Mouse (Mus musculus) C2C12 (cell line): ENCODE measurements at regions not wholly inside any gene's neighbourhood (a gene's known extent, or its start where the extent isn't known, plus 50 kb on each side); places are given as distances from the start of the nearest gene placed in this dataset.

Source experiments
- H3K27me3 ChIP-seq: one replicate; pipeline ENCODE4 v1.6.1; 2011; ENCODE audit not compliant: control insufficient read depth, insufficient read depth, insufficient read length
- H3K36me3 ChIP-seq: one replicate; pipeline ENCODE4 v1.6.1; 2011; ENCODE audit not compliant: control insufficient read depth, insufficient read depth
- H3K4me3 ChIP-seq: one replicate; pipeline ENCODE4 v1.5.1; 2011; ENCODE audit warnings: mild to moderate bottlenecking, control low read depth; ENCODE audit not compliant: poor library complexity, insufficient read depth, severe bottlenecking
- H3K79me2 ChIP-seq: one replicate; pipeline ENCODE4 v1.6.1; 2011; ENCODE audit not compliant: control insufficient read depth, insufficient read depth
- H3K79me3 ChIP-seq: one replicate; pipeline ENCODE4 v1.6.1; 2011; ENCODE audit warnings: low read depth, control low read depth
- H3ac ChIP-seq: one replicate; pipeline ENCODE3; 2011; ENCODE audit warnings: low read depth; ENCODE audit not compliant: control insufficient read depth, insufficient read length
- CEBPB ChIP-seq: IDR thresholded peaks from one replicate; pipeline ENCODE4 v1.6.1; 2011; ENCODE audit warnings: low read depth, mild to moderate bottlenecking, control low read depth, moderate library complexity
- CTCF ChIP-seq: IDR thresholded peaks from one replicate; pipeline ENCODE4 v1.5.1; 2011; ENCODE audit not compliant: control insufficient read depth, insufficient read depth, insufficient read length
- FOSL1 ChIP-seq: IDR thresholded peaks from one replicate; pipeline ENCODE4 v1.8.0; 2011; ENCODE audit warnings: mild to moderate bottlenecking, low read length; ENCODE audit not compliant: poor library complexity, insufficient read depth, severe bottlenecking
- MAX ChIP-seq: IDR thresholded peaks from one replicate; pipeline ENCODE4 v1.6.1; 2011; ENCODE audit warnings: mild to moderate bottlenecking, control low read depth
- MYOD1 ChIP-seq: IDR thresholded peaks from one replicate; pipeline ENCODE4 v1.6.1; 2011; ENCODE audit warnings: low read depth; ENCODE audit not compliant: control insufficient read depth, insufficient read length
- MYOG ChIP-seq: IDR thresholded peaks from one replicate; pipeline ENCODE4 v1.6.1; 2011; ENCODE audit not compliant: control insufficient read depth, insufficient read length; ENCODE audit errors: extremely low read depth
- USF1 ChIP-seq: IDR thresholded peaks from one replicate; pipeline ENCODE4 v1.6.1; 2011; ENCODE audit warnings: low read depth, mild to moderate bottlenecking, control low read depth, moderate library complexity

- no peak for TF ChIP-seq MYOG
- TF ChIP-seq FOSL1 = no peak
- no peak for TF ChIP-seq CEBPB
- no peak for TF ChIP-seq MAX
- no peak for TF ChIP-seq CTCF
- no peak for TF ChIP-seq MYOD1
- no peak for TF ChIP-seq USF1
- H3K36me3 ChIP-seq = no peaks in the 10 kb centered on the region
These were observed 84.4 kb upstream of the Ankrd1 start for GRCm38 (mm10) chr19:36204269-36204668.

GRCm38 (mm10) chr19:36204965-36205718 lies 85.2 kb upstream of the Ankrd1 start:
- no peak overlapping the region for H3K4me3 ChIP-seq
- no peaks in the 10 kb centered on the region for H3K36me3 ChIP-seq
- no peaks in the 10 kb centered on the region for H3K79me2 ChIP-seq
- H3ac ChIP-seq = no peak overlapping the region
- no peaks in the 10 kb centered on the region for H3K27me3 ChIP-seq
- no peaks in the 10 kb centered on the region for H3K79me3 ChIP-seq
- no peak for TF ChIP-seq MYOD1
- no peak for TF ChIP-seq USF1
- no peak for TF ChIP-seq FOSL1
- no peak for TF ChIP-seq CEBPB
- TF ChIP-seq MYOG = no peak
- no peak for TF ChIP-seq CTCF
- no peak for TF ChIP-seq MAX

More at GRCm38 (mm10) chr19:36204269-36204668, 84.4 kb upstream of the Ankrd1 start:
- Histone ChIP-seq H3K4me3 (no peak overlapping the region), H3K27me3 (no peaks in the 10 kb centered on the region), H3ac (no peak overlapping the region), H3K79me3 (no peaks in the 10 kb centered on the region), H3K79me2 (no peaks in the 10 kb centered on the region)

- no peaks in the 10 kb centered on the region for H3K36me3 ChIP-seq
- no peak overlapping the region for H3K4me3 ChIP-seq
- no peaks in the 10 kb centered on the region for H3K79me3 ChIP-seq
- H3K79me2 ChIP-seq = no peaks in the 10 kb centered on the region
- H3K27me3 ChIP-seq = no peaks in the 10 kb centered on the region
- TF ChIP-seq MAX (peak; percentile 65), CTCF (no peak), MYOD1 (no peak), USF1 (peak; percentile 31), FOSL1 (no peak), CEBPB (no peak), MYOG (no peak)
- no peak overlapping the region for H3ac ChIP-seq
These were observed 87.9 kb upstream of the Ankrd1 start for GRCm38 (mm10) chr19:36207735-36208288.

GRCm38 (mm10) chr19:36208419-36208818 lies 88.5 kb upstream of the Ankrd1 start:
- TF ChIP-seq CEBPB (no peak), MAX (no peak)
- no peaks in the 10 kb centered on the region for H3K27me3 ChIP-seq
- no peaks in the 10 kb centered on the region for H3K36me3 ChIP-seq
- H3K79me2 ChIP-seq = no peaks in the 10 kb centered on the region
- H3K79me3 ChIP-seq = no peaks in the 10 kb centered on the region
- no peak overlapping the region for H3ac ChIP-seq
- H3K4me3 ChIP-seq = no peak overlapping the region

GRCm38 (mm10) chr19:36213461-36213860 lies 93.6 kb upstream of the Ankrd1 start:
- TF ChIP-seq MYOD1 = no peak
- no peak for TF ChIP-seq MYOG
- no peak for TF ChIP-seq USF1
- no peak for TF ChIP-seq FOSL1
- TF ChIP-seq CEBPB = no peak
- Histone ChIP-seq H3K79me2 (no peaks in the 10 kb centered on the region), H3K4me3 (no peak overlapping the region), H3K79me3 (no peaks in the 10 kb centered on the region), H3K27me3 (no peaks in the 10 kb centered on the region), H3K36me3 (no peaks in the 10 kb centered on the region), H3ac (no peak overlapping the region)
